Mouse (Mus musculus) neural tube, embryonic 12.5 days (tissue): ENCODE results near the gene Acot13. TPM values are rescaled to one million over a fixed set of nuclear protein-coding genes. Genes with fewer than 3 reads are reported as not detected.
A peak's percentile ranks its signal among the peaks of the same experiment; 100 is the strongest.

ENCODE experiments used
- ATAC-seq: fragments of 200-750 bp; cut with Nextera tagmentation; 2 replicates; pipeline ENCODE4 v1.8.0; 2017; ENCODE audit warnings: low read depth, mild to moderate bottlenecking, moderate TSS enrichment, moderate library complexity; ENCODE audit not compliant: low FRiP score
- H3K27ac ChIP-seq: fragments of 300-500 bp; sonication (generic); 2 replicates; pipeline ENCODE4 v1.5.1; 2016
- H3K27me3 ChIP-seq: fragments of 300-500 bp; sonication (generic); replicated peaks from 2 replicates; pipeline ENCODE4 v1.6.1; 2016; ENCODE audit warnings: mild to moderate bottlenecking
- H3K36me3 ChIP-seq: fragments of 300-500 bp; sonication (generic); 2 replicates; pipeline ENCODE4 v1.6.1; 2016; ENCODE audit warnings: mild to moderate bottlenecking
- H3K4me1 ChIP-seq: fragments of 300-500 bp; sonication (generic); 2 replicates; pipeline ENCODE4 v1.6.1; 2016
- H3K4me2 ChIP-seq: fragments of 300-500 bp; sonication (generic); replicated peaks from 2 replicates; pipeline ENCODE4 v1.6.1; 2016; ENCODE audit warnings: mild to moderate bottlenecking
- H3K4me3 ChIP-seq: fragments of 300-500 bp; sonication (generic); 2 replicates; pipeline ENCODE4 v1.5.1; 2016
- H3K9ac ChIP-seq: fragments of 300-500 bp; sonication (generic); 2 replicates; pipeline ENCODE4 v1.6.1; 2016; ENCODE audit warnings: mild to moderate bottlenecking
- H3K9me3 ChIP-seq: fragments of 300-500 bp; sonication (generic); 2 replicates; pipeline ENCODE4 v1.6.1; 2016; ENCODE audit warnings: mild to moderate bottlenecking
- WGBS: fragments of 180-500 bp; shearing (Covaris S2); methylation state at CpG from one replicate; pipeline ENCODE4 v1.1.7; 2016; 5-methylcytosine and 5-hydroxymethylcytosine counted together
- polyA plus RNA-seq: library from polyadenylated mRNA; unstranded; fragments of >200 nt; fragmentation: Nextera tagmentation; extraction: Ambion mirVana; gene quantifications from 2 replicates; pipeline ENCODE4 v1.2.1, GENCODE M21; 2016

The Acot13 gene
- polyA plus RNA-seq: 43.4 and 44.3 TPM in 2 replicates

DNA sequence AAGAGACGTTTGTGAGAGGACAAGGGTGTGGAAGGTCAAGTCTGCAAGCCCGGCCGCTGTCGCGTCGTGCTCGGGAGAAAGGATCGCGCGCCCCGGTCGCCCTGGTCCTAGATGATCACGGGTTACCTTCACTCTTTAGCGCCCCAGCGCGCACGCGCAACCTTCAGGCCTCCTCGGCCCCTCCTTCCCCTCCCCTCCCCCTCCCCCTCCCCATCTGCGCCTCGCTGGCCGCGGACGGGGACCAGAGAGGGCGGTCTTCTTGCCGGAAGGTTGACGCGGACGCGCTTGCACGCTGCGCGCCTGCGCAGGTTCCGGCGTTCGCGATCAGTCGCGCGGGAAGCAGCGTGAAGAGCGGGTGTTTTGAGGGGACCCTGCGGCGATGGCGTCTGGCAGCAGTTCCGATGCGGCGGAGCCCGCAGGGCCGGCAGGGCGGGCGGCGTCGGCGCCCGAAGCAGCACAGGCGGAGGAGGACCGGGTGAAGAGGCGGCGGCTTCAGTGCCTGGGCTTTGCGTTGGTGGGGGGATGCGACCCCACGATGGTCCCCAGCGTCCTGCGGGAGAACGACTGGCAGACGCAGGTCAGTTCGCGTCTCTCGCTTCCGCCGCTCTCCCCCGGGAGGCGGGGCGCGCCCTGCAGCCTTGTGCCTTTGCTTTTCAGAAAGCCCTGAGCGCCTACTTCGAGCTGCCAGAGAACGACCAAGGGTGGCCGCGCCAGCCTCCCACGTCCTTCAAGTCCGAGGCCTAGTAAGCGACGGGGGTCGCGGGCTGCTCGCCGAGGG lies at the start of gene Acot13, which contains the start of gene Tdp2:
Gene Acot13 (minus strand): TSS at position 188 of the 778 bp plus-strand sequence.
Gene Tdp2 (plus strand): TSS at position 327 of the 778 bp plus-strand sequence.
- peak within 1 kb of the TSS; percentile 93 for H3K9ac ChIP-seq
- peak; percentile 93 for ATAC-seq
- under 1% methylated on average over 89 of the region's 90 CpGs for WGBS

DNA sequence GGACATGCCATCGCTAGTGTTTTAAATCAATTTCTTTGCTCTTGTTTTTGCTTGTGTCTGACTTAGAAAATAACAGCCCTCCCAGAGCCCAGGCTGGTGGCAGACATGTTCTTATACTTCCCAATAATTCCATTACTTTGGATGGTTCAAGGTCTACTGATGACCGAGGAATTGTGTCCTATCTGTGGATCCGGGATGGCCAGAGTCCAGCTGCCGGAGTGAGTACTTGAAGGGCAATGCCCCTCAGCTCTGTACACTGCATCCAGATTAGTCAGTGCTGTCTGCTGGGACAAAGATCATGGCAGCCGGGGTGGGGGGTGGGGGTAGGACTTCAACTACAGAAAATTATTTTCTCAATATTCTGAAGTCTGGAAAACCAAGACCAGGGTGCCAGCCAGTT lies 49.4 kb upstream of the Acot13 start:
- Histone ChIP-seq H3K4me1 (no peaks in the 10 kb centered on the region; the same call in 1 of the 2 replicates), H3K9me3 (0 out of 2 replicates have a peak, but pooled peaks cover 6% of the 10 kb centered on the region), H3K36me3 (no peaks in the 10 kb centered on the region), H3K27ac (no peak overlapping the region), H3K4me3 (no peak overlapping the region), H3K4me2 (no peak overlapping the region), H3K27me3 (no peaks in the 10 kb centered on the region), H3K9ac (no peak overlapping the region)
- ATAC-seq: no peak
- WGBS: 94% methylated on average over 5 of the region's 5 CpGs

More for the DNA sequence above, at the start of gene Acot13, which contains the start of gene Tdp2:
- Histone ChIP-seq H3K9me3 (no peaks in the 10 kb centered on the region), H3K4me1 (peaks cover 16% of the 10 kb centered on the region), H3K36me3 (no peaks in the 10 kb centered on the region), H3K4me2 (peak within 1 kb of the TSS; percentile 70), H3K27me3 (no peaks in the 10 kb centered on the region), H3K4me3 (peak within 1 kb of the TSS; percentile 92), H3K27ac (peak within 1 kb of the TSS; percentile 86)

DNA sequence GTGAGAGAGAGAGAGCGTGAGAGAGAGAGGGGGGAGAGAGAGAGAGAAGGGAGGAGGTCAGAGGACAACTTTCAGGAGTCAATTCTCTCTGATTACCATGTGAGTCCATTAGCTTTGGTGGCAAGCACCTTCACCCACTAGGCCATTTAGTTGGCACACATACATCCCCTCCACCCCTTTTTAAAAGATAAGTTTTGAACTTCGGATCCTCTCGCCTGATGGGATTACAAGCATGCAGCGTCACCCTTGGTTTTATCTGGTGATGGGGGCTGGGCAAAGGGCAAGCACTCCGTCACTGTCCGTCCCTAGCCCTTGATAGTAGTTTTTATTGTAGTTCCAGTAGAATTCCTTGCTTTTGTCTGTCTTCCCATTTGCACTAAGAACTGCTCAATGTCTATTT lies 48.9 kb upstream of the Acot13 start:
- Histone ChIP-seq H3K36me3 (no peaks in the 10 kb centered on the region), H3K4me3 (no peak overlapping the region), H3K4me1 (no peaks in the 10 kb centered on the region), H3K27ac (no peak overlapping the region), H3K4me2 (no peak overlapping the region), H3K27me3 (no peaks in the 10 kb centered on the region), H3K9me3 (0 out of 2 replicates have a peak, but pooled peaks cover 6% of the 10 kb centered on the region), H3K9ac (no peak overlapping the region)
- no peak for ATAC-seq
- WGBS: 85% methylated on average over 6 of the region's 6 CpGs

DNA sequence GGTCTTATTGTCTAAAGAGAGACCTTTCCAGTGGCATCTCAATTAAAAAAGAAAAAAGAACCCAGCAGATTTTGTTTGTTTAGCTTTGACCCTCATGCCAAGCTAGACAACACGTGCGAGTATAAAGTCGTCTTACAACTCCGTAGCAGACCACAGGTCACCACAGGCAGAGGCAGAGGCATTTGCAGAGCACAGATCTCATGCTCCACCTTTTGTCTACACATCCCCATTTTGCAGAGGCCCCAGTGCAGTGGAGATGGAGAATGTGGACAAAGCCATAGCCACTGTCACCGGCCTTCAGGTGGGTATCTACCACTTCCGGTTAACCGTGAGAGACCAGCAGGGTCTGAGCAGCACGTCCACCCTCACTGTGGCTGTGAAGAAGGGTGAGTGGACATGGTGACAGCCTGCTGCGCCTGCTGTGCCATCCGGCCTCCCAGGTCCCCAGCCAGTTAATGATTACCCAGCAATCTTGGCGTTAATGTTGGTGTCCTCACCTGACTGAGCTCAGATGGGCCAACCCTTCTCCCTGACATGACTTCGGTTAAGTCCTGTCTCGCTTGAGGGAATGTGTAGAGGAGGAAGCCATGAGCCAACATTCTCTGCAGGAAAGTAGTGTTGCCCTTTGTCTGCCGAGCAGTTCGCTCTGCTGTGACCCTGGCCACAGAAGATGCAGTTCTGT lies 48.2 kb upstream of the Acot13 start:
- H3K27me3 ChIP-seq: no peaks in the 10 kb centered on the region
- WGBS: 84% methylated on average over 15 of the region's 15 CpGs
- H3K9me3 ChIP-seq: 0 out of 2 replicates have a peak, but pooled peaks cover 6% of the 10 kb centered on the region
- ATAC-seq: no peak
- H3K36me3 ChIP-seq: no peaks in the 10 kb centered on the region
- no peaks in the 10 kb centered on the region for H3K4me1 ChIP-seq
- H3K9ac ChIP-seq: no peak overlapping the region
- no peak overlapping the region for H3K4me2 ChIP-seq
- no peak overlapping the region for H3K4me3 ChIP-seq
- no peak overlapping the region for H3K27ac ChIP-seq

DNA sequence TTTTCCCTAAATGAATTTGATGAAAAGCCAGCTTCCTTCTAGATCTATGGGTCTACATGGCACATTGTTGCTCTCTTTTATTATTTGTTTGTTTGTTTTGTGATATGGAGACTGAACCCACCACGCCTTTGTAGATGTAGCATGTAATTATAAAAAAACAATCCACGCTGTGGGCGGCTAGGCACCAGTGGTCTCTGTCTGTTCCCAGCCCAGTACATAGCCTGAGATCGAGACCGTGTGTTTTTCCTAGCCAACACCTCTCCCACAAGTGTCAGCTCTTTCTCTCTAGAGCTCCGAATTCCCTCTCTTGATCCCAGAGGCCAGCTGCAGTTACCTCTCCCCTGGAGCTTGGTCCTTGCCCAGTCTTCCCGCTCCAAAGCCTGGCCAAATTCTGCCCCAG lies 36.9 kb upstream of the Acot13 start:
- H3K4me1 ChIP-seq: no peaks in the 10 kb centered on the region
- no peaks in the 10 kb centered on the region for H3K27me3 ChIP-seq
- WGBS: 89% methylated on average over 7 of the region's 7 CpGs
- no peak overlapping the region for H3K4me3 ChIP-seq
- no peaks in the 10 kb centered on the region for H3K9me3 ChIP-seq
- H3K27ac ChIP-seq: no peak overlapping the region
- H3K9ac ChIP-seq: no peak overlapping the region
- ATAC-seq: no peak
- no peak overlapping the region for H3K4me2 ChIP-seq
- no peaks in the 10 kb centered on the region for H3K36me3 ChIP-seq

DNA sequence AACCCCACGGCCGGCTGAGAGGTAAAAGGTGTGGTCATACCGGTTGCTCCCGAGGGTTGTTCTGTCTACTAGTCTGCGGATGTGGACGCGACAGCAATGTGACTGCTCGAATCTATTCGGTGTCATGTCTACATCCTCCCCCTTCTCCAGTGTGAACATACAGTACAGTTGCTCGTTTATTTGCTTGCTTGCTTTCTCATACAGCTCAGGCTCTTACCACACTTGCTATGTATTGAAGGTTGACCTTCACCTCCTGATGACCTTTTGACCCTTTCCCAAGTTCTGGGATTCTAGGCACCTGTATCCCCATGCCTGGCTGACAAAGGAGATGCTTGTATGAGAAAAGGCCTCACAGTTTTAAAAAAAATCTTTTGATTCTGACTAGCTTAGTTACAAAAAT lies 36.4 kb upstream of the Acot13 start:
- H3K4me3 ChIP-seq: no peak overlapping the region
- no peaks in the 10 kb centered on the region for H3K4me1 ChIP-seq
- ATAC-seq: no peak
- no peaks in the 10 kb centered on the region for H3K27me3 ChIP-seq
- WGBS: 93% methylated on average over 10 of the region's 10 CpGs
- no peaks in the 10 kb centered on the region for H3K36me3 ChIP-seq
- H3K27ac ChIP-seq: no peak overlapping the region
- no peak overlapping the region for H3K4me2 ChIP-seq
- H3K9ac ChIP-seq: no peak overlapping the region
- no peaks in the 10 kb centered on the region for H3K9me3 ChIP-seq

DNA sequence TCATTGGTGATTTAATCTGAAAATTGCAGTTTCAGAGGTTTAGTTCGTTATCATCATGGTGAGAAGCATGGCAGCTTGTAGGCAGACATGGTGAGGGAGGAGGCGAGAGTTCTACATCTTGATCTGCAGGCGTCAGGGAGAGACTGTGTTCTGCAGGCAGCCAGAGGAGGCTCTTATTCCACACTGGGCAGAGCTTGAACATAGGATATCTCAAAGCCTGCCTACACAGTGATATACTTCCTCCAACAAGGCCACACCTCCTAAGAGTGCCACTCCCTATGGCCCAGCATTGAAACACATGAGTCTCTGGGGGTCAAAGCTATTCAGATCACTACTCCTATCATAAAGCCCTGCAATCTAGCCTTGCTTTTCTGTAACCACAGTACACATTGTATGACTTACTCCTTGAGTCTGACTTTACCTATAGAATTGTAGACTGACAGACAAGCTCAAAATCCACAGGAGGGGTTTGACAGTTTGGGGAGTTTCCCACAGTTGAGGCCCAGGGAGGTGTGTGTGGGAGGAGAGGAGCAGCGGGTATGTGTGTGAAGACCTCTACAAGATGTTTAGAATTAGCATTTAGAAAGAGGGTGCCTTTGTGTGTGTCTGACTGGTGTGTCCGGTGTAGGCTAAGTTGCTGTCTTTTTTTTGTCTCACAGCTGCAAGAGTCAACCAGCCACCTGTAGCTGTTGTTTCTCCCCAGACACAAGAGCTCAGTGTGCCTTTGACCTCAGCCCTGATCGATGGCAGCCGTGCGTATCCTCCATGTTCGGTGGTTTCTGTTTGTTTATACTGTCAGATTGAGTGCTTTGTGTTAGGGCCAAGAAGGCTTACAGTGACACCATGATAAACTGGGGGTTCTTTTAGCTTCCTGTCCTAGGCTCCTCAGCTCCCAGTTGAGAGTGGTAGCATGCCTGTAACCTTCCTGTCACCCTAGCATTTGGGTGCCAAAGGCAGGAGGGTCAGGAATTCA lies 35.4 kb upstream of the Acot13 start:
- H3K4me2 ChIP-seq: no peak overlapping the region
- ATAC-seq: no peak
- no peaks in the 10 kb centered on the region for H3K27me3 ChIP-seq
- no peaks in the 10 kb centered on the region for H3K9me3 ChIP-seq
- H3K9ac ChIP-seq: no peak overlapping the region
- no peaks in the 10 kb centered on the region; the same call in 1 of the 2 replicates for H3K4me1 ChIP-seq
- no peak overlapping the region for H3K27ac ChIP-seq
- H3K4me3 ChIP-seq: no peak overlapping the region
- 73% methylated on average over 9 of the region's 9 CpGs for WGBS
- no peaks in the 10 kb centered on the region for H3K36me3 ChIP-seq

DNA sequence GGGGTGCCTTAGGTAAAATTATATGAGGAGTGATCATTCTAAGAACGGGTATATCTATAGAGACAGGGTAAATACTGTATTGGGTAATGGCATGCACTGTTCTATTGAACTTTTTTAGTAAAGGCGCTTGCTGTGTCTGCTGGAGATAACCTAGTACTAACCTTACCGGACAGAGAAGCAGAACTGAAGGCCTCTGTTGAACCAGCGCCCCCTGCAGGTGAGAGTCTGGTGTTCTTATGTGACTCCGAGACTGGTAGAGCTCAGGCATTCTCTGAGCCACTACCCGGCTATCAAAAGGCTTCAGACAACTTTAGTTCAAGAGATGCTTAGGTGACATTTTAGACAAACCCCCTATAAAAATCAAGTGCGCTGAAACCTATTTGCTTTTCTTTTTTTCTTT lies 31.2 kb upstream of the Acot13 start:
- no peak overlapping the region for H3K9ac ChIP-seq
- no peak overlapping the region for H3K27ac ChIP-seq
- H3K27me3 ChIP-seq: no peaks in the 10 kb centered on the region
- ATAC-seq: no peak
- H3K4me3 ChIP-seq: no peak overlapping the region
- no peak overlapping the region for H3K4me2 ChIP-seq
- H3K9me3 ChIP-seq: no peaks in the 10 kb centered on the region
- no peaks in the 10 kb centered on the region; the same call in 1 of the 2 replicates for H3K4me1 ChIP-seq
- 67% methylated on average over 7 of the region's 7 CpGs for WGBS
- no peaks in the 10 kb centered on the region for H3K36me3 ChIP-seq

DNA sequence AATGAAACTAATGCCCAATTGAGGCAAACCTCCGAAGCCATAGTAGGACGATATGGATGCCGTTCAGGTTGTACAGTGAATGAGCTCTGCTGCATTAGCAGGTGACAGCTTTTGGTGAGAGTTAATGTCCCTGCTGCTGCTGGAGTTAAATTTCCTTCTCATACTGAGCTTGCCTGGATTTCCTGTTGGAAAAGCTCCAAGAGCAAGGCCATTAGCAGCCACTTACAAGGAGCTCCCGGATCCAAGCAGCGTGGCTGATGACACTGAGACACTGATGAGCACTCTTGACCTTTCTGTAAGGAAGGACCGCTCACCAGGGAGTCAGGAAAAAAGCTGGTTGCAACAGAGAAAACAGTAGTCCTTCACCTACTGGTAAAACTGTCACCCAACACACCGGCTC lies 30.7 kb upstream of the Acot13 start:
- Histone ChIP-seq H3K9me3 (no peaks in the 10 kb centered on the region), H3K36me3 (no peaks in the 10 kb centered on the region), H3K27ac (no peak overlapping the region), H3K9ac (no peak overlapping the region), H3K4me3 (no peak overlapping the region), H3K4me1 (no peaks in the 10 kb centered on the region; the same call in 1 of the 2 replicates), H3K27me3 (no peaks in the 10 kb centered on the region), H3K4me2 (no peak overlapping the region)
- no peak for ATAC-seq
- 80% methylated on average over 7 of the region's 7 CpGs for WGBS

DNA sequence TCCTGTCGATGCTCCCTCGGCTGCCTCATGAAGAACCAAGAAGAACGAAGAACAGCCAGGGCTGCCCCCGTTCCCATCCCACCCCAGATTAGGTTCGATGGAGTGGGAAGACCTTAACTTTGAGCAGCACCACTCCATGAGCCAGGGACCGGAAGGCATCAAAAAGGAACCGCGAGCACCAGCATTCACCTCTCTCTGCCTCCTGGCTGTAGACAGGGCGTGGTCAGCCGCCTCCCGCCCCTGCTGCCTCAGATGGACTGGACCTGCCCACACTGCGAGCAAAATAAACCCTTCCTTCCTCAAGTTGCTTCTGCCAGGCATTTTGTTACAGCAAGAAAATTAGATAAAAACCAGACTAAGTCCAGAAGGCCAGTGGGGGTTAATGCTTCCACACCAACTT lies 29.7 kb upstream of the Acot13 start:
- Histone ChIP-seq H3K4me1 (no peaks in the 10 kb centered on the region; the same call in 1 of the 2 replicates), H3K27ac (no peak overlapping the region), H3K27me3 (no peaks in the 10 kb centered on the region), H3K4me3 (no peak overlapping the region), H3K9me3 (no peaks in the 10 kb centered on the region), H3K9ac (no peak overlapping the region), H3K36me3 (no peaks in the 10 kb centered on the region), H3K4me2 (no peak overlapping the region)
- no peak for ATAC-seq
- WGBS: 62% methylated on average over 12 of the region's 12 CpGs

DNA sequence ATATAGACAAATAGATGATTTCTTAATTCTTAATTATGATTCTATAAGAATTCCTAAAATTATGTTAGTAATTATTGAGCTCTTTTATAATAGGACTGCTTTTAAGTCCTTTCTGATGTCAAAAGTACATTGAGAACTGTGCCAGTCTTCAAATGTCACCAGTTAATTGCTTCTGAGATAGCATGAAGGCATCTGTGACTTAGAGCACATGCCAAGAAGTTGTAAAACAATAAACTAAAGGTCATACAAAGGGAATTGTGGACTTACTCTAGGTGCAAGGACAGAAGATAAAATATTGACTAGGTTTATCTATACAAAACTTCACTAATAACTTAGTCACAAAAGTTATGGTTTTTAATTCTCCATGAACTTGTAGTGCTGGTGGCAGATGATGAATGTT lies 27.8 kb upstream of the Acot13 start:
- no peak for ATAC-seq
- H3K36me3 ChIP-seq: no peaks in the 10 kb centered on the region
- no peak overlapping the region for H3K4me2 ChIP-seq
- no peaks in the 10 kb centered on the region; the same call in 1 of the 2 replicates for H3K4me1 ChIP-seq
- no peak overlapping the region for H3K27ac ChIP-seq
- no peaks in the 10 kb centered on the region for H3K27me3 ChIP-seq
- no peaks in the 10 kb centered on the region for H3K9me3 ChIP-seq
- H3K9ac ChIP-seq: no peak overlapping the region
- H3K4me3 ChIP-seq: no peak overlapping the region

DNA sequence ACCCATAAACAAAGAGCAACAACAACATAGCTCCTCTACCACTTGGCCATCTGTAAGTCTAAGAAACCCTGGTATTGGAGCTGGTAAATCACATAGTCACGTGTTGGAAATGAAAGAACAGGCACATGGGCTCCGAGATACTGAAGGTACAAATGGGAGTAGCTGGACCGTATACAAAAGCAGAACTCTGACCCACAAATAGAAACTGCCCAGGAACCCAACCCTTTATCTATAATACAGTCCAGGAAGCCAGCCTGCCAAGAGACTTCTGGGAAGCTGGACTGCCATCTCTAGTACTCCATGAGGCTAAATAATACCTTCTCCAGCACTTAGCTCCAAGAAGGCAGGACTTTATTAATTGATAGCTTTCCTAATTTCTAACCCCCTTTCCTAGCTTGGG lies 21.2 kb upstream of the Acot13 start:
- 85% methylated on average over 3 of the region's 3 CpGs for WGBS
- Histone ChIP-seq H3K9ac (no peak overlapping the region), H3K4me1 (no peaks in the 10 kb centered on the region), H3K27ac (no peak overlapping the region), H3K4me3 (no peak overlapping the region), H3K9me3 (no peaks in the 10 kb centered on the region), H3K4me2 (no peak overlapping the region), H3K27me3 (no peaks in the 10 kb centered on the region), H3K36me3 (no peaks in the 10 kb centered on the region)
- ATAC-seq: no peak
